Mouse (Mus musculus) forebrain, postnatal 0 days (tissue): ENCODE results near the gene Plcxd2. TPM values are rescaled to one million over a fixed set of nuclear protein-coding genes. Genes with fewer than 3 reads are reported as not detected.

ENCODE experiments used
- ATAC-seq: fragments of 200-750 bp; cut with Nextera tagmentation; 2 replicates; pipeline ENCODE4 v1.8.0; 2017; ENCODE audit warnings: mild to moderate bottlenecking, moderate library complexity
- DNase-seq: peaks from one replicate; pipeline ENCODE4 v3.0.0-alpha.2; 2015
- H3K27ac ChIP-seq: fragments of 300-500 bp; sonication (generic); 2 replicates; pipeline ENCODE4 v1.5.1; 2014; ENCODE audit warnings: low read depth, mild to moderate bottlenecking, antibody characterized with exemption, low read length, moderate library complexity, mixed read lengths
- H3K27me3 ChIP-seq: fragments of 300-500 bp; sonication (generic); 2 replicates; pipeline ENCODE4 v1.6.1; 2014; ENCODE audit warnings: mild to moderate bottlenecking, low read length, mixed read lengths; ENCODE audit not compliant: insufficient read depth
- H3K36me3 ChIP-seq: fragments of 300-500 bp; sonication (generic); 2 replicates; pipeline ENCODE4 v1.6.1; 2014; ENCODE audit warnings: mild to moderate bottlenecking, moderate library complexity; ENCODE audit not compliant: insufficient read depth
- H3K4me1 ChIP-seq: fragments of 300-500 bp; sonication (generic); 2 replicates; pipeline ENCODE4 v1.6.1; 2014; ENCODE audit warnings: antibody characterized with exemption; ENCODE audit not compliant: insufficient read depth
- H3K4me2 ChIP-seq: fragments of 300-500 bp; sonication (generic); 2 replicates; pipeline ENCODE4 v1.6.1; 2014; ENCODE audit warnings: low read depth, mild to moderate bottlenecking, moderate library complexity
- H3K4me3 ChIP-seq: fragments of 300-500 bp; sonication (generic); 2 replicates; pipeline ENCODE4 v1.5.1; 2014; ENCODE audit warnings: low read depth, low read length, mixed read lengths
- H3K9ac ChIP-seq: fragments of 300-500 bp; sonication (generic); 2 replicates; pipeline ENCODE4 v1.6.1; 2014; ENCODE audit warnings: mild to moderate bottlenecking
- H3K9me3 ChIP-seq: fragments of 300-500 bp; sonication (generic); 2 replicates; pipeline ENCODE4 v1.6.1; 2016; ENCODE audit warnings: low read length
- CTCF ChIP-seq: sonication (generic); IDR thresholded peaks from 2 replicates; pipeline ENCODE4 v1.5.1; 2016; ENCODE audit warnings: antibody characterized with exemption, control low read depth, low read depth
- WGBS: fragments of 180-500 bp; shearing (Covaris S2); extraction: QIAGEN DNeasy Blood & Tissue Kit; methylation state at CpG from one replicate; pipeline ENCODE4 v1.1.7; 2014; 5-methylcytosine and 5-hydroxymethylcytosine counted together
- polyA plus RNA-seq: library from polyadenylated mRNA; unstranded; fragments of >200 nt; fragmentation: Nextera tagmentation; extraction: Ambion mirVana; gene quantifications from 2 replicates; pipeline ENCODE4 v1.2.1, GENCODE M21; 2015
- total RNA-seq: library from RNA; depleted of rRNA; stranded (reverse); fragments of >200 nt; gene quantifications from 2 replicates; pipeline ENCODE4 v1.2.3, GENCODE M21; 2014

Plcxd2 gene
- total and polyA plus RNA-seq, 2 experiments from 2014 or later = 11.7 to 33.2 TPM

DNA sequence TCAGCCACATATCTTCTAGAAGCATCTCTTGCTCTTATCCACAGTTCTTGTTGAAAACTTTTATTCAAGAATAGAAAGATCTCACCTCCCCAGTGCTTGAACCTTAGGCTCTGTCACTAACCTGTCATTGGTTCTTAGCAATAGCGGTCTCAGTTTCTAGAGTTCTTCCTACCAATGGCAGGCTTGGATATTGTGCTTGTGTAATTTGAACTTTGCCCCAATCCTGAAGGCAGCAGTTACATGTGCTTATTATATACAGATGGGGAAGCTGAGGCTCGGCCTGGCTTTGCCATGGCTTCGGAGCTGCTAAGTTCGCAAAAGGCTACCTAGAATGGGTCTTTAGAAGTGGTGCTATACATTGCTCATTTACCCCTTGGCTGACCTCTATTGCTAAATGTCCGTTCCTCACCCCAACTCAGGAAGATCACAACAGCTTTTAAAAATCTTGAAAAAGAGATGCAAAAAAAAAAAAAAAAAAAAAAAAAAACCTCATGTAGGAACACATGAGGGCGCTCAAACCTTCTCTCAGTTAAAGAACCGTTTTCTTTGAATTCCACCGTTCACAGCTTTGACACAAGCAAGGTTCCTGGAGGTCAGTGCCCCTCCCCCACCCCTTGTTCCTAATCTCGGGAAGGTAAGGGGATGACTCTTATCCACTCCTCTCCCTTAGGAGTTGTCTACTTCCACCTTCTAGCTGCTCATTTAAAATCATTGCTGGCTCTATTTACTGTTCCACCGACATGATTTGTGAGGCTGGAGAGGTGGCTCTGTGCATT, 18.9 kb downstream of the Plcxd2 start:
- TF ChIP-seq CTCF = peak; percentile 52
- H3K4me1 ChIP-seq = no peaks in the 10 kb centered on the region
- H3K9ac ChIP-seq = no peak overlapping the region
- 47% methylated on average over 10 of the region's 10 CpGs for WGBS
- no peak overlapping the region for H3K4me3 ChIP-seq
- no peak overlapping the region for H3K4me2 ChIP-seq
- no peaks in the 10 kb centered on the region for H3K9me3 ChIP-seq
- no peaks in the 10 kb centered on the region for H3K36me3 ChIP-seq
- H3K27ac ChIP-seq = no peak overlapping the region
- ATAC-seq = no peak; the same call in 1 of the 2 replicates
- no peaks in the 10 kb centered on the region for H3K27me3 ChIP-seq
- peak; percentile 48 for DNase-seq

GRCm38 (mm10) chr16:45986236-45986635, 23.8 kb downstream of the Plcxd2 start:
- ATAC-seq (no peak), DNase-seq (no peak)
- Histone ChIP-seq H3K4me2 (no peak overlapping the region), H3K27me3 (no peaks in the 10 kb centered on the region), H3K27ac (no peak overlapping the region), H3K36me3 (no peaks in the 10 kb centered on the region), H3K4me3 (no peak overlapping the region), H3K9me3 (no peaks in the 10 kb centered on the region), H3K9ac (no peak overlapping the region), H3K4me1 (no peaks in the 10 kb centered on the region)
- no peak for TF ChIP-seq CTCF
- WGBS = 30% methylated on average over 1 of the region's 1 CpGs

DNA sequence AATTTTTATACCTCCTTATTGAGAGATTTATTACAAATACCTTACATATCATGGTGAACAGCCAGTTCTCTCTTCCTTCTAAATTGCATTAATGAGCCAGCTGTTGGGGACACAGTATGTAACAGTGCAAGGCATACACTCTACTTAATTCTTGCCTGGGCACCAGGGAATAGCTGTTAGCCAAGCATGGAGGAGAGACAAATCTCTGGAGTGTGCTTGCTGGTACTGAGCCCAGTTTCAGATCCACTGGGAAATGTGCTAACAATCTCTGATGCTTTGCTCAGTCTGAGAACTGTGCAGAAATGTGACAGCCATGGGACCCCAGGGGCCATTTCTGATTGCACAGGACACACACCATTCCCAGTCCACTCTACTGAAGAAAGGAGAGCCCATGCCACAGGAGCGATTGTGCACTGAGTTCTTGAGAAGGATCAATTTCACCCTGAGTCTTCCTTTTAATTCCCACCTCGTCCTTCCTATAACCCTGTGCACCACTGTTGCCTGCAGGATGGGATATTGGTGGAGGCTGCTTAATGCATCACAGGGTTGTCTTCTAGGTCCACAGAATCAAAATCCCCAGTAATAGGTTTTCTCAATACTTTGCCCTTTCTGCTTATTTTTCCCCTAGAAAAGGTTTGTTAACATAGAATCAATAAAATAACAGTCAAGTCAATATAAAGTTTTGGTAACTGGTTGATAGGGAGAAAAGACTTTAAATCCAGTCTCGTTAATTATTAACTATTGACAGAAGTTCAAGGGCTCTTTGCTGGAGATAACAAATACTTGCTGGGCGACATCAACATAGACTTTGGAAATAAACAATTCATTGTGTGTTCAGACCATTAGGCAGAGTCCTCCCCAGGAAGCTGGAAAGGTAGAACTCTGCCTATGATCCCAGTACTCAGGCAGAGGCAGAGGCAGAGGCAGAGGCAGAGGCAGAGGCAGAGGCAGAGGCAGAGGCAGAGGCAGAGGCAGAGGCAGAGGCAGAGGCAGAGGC, 25.1 kb downstream of the Plcxd2 start:
- no peak for ATAC-seq
- no peak for TF ChIP-seq CTCF
- no peak for DNase-seq
- Histone ChIP-seq H3K27me3 (no peaks in the 10 kb centered on the region), H3K27ac (no peak overlapping the region), H3K4me2 (no peak overlapping the region), H3K4me3 (no peak overlapping the region), H3K9me3 (no peaks in the 10 kb centered on the region), H3K9ac (no peak overlapping the region), H3K36me3 (no peaks in the 10 kb centered on the region), H3K4me1 (no peaks in the 10 kb centered on the region)
- WGBS = 78% methylated on average over 4 of the region's 4 CpGs

DNA sequence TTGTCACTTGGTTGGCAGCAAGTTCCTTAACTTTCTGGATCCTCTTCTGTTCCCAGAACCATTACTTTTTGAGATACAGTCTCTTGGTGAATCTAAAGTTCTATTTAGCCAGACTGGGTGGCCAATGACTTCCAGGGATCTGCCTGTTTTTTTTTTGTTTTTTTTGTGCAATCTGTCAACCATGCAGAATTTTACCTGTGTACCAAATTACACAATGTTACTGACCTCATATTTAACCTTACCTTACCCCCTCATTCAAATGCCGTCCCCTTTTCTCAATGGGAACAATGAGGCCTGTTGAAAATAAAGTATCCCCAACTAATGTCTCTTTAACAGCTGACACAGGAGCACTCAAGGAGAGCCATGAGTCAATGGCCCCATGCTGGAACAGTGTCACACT, 33.8 kb downstream of the Plcxd2 start:
- no peak overlapping the region for H3K9ac ChIP-seq
- H3K36me3 ChIP-seq = 0 out of 2 replicates have a peak, but pooled peaks cover 3% of the 10 kb centered on the region
- 84% methylated on average over 1 of the region's 1 CpGs for WGBS
- DNase-seq = no peak
- no peak overlapping the region for H3K4me2 ChIP-seq
- ATAC-seq = no peak
- no peak for TF ChIP-seq CTCF
- H3K4me1 ChIP-seq = no peaks in the 10 kb centered on the region
- no peak overlapping the region for H3K4me3 ChIP-seq
- H3K27me3 ChIP-seq = no peaks in the 10 kb centered on the region
- no peak overlapping the region for H3K27ac ChIP-seq
- H3K9me3 ChIP-seq = no peaks in the 10 kb centered on the region

- Histone ChIP-seq H3K9ac (no peak overlapping the region), H3K27me3 (no peaks in the 10 kb centered on the region), H3K27ac (no peak overlapping the region), H3K9me3 (no peaks in the 10 kb centered on the region), H3K4me2 (no peak overlapping the region), H3K4me1 (no peaks in the 10 kb centered on the region), H3K36me3 (0 out of 2 replicates have a peak, but pooled peaks cover 3% of the 10 kb centered on the region), H3K4me3 (no peak overlapping the region)
- no peak for TF ChIP-seq CTCF
- WGBS = 52% methylated on average over 9 of the region's 9 CpGs
- ATAC-seq (peak; percentile 12; the same call in 1 of the 2 replicates), DNase-seq (no peak)
These were observed 35.9 kb downstream of the Plcxd2 start for GRCm38 (mm10) chr16:45973959-45974686.

GRCm38 (mm10) chr16:45970187-45970586, 39.8 kb downstream of the Plcxd2 start:
- ATAC-seq (no peak), DNase-seq (no peak)
- TF ChIP-seq CTCF = no peak
- H3K4me1 ChIP-seq = no peaks in the 10 kb centered on the region
- H3K9me3 ChIP-seq = no peaks in the 10 kb centered on the region
- no peak overlapping the region for H3K4me2 ChIP-seq
- H3K27ac ChIP-seq = no peak overlapping the region
- no peaks in the 10 kb centered on the region for H3K27me3 ChIP-seq
- 0 out of 2 replicates have a peak, but pooled peaks cover 3% of the 10 kb centered on the region for H3K36me3 ChIP-seq
- H3K4me3 ChIP-seq = no peak overlapping the region
- H3K9ac ChIP-seq = no peak overlapping the region
- 92% methylated on average over 2 of the region's 2 CpGs for WGBS
